Mouse (Mus musculus): ENCODE data around the gene Nudt22. TPM values are rescaled to one million over a fixed set of nuclear protein-coding genes. Genes with fewer than 3 reads are reported as not detected.

Gene Nudt22
- polyA plus RNA-seq, 1 experiment from 2014 or later, result 60.5 TPM

DNA sequence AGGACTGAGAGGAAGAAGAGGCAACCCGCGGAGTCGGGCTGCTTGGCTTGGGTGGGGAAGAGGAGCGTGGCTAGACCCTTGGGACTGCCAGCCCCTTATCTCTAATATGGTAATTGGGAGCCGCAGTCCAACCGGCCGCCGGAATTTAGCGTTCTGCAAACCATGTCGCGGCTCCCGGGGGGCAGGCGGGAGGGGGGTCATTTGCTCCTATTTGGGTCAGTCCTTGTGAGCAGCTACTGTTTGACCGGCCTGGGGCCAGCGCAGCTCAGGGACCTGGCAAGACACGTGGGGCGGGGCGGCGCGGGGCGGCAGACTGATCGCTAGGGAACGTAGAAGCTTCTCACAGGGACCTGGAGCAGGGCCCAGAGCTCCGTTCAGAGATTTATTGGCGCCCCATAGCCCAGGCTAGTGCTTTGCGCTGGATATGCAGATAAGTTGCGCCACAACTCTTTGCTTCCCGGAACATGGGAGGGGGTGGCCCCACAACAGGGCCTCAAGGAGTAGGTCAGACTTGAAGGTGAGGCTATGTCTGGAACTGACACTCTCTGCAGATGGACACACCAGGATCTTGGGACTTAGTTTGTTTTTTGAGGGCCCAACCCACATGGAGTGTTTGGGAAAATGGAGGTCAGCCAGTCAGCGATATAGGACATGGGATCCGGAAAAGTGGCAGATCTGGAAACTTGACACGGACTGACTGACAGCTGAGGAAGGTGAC, 43.8 kb downstream of the Nudt22 start:
- TF ChIP-seq CTCF (IDR thresholded peaks at IDR 0.05), result no peak
- in situ Hi-C loops (cut with MboI; ENCODE audit: low pct_unique_long_range_greater_than_20kb), result no loop called here
- no peak for DNase-seq (ENCODE audit: low read depth, low spot score)
- ChIA-PET CTCF (interaction anchor here (0.9 to 3.5 kb wide), 8 partner anchors 10 to 33 kb away, joined by 3 to 21 read pairs (median 8); partner anchors contain the start of genes Bad, Gpr137 and Plcb3), POLR2A (interaction anchor here (1.0 to 5.0 kb wide), 10 partner anchors 7 to 40 kb away, joined by 4 to 75 read pairs (median 6); partner anchors contain the start of genes Bad, Dnajc4, Esrra and Gpr137)
- ATAC-seq, result peak; percentile 23
- H3K27me3 ChIP-seq, result no peaks in the 10 kb centered on the region

DNA sequence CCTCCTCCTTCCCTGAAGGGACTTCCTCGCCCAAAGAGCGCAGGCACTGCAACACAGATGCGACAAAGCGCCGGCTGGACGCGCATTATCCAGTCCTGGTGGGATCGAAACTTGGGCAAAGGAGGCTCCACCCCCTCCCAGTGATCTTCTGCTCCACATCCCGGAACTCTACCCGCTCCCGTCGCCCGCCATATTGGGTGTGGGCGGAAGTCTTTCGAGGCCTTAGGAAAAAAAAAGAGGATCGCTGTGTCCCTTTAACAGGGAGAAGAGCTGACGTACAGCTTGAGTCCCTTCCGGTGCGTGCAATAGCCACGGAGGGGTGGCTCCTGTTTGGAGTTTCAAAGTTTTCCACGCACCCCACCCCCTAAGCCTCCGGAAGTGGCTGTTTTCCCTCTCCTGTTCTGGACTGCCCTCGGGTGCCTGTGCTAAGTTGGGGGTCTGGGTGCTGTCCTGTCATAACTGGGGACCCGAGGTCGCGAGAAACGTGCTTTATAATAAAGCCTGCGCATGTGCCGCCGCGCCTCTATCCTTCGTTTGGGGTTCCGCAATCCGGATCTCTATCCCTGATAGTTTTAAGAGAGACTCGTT, 44.4 kb downstream of the Nudt22 start:
- in situ Hi-C loops (cut with MboI; ENCODE audit: low pct_unique_long_range_greater_than_20kb), result no loop called here
- POLR2A ChIA-PET, result interaction anchor here (1.0 to 5.0 kb wide), 13 partner anchors 8 to 43 kb away, joined by 3 to 75 read pairs (median 6); partner anchors contain the start of genes Bad, Catsperz, Dnajc4 and Esrra

DNA sequence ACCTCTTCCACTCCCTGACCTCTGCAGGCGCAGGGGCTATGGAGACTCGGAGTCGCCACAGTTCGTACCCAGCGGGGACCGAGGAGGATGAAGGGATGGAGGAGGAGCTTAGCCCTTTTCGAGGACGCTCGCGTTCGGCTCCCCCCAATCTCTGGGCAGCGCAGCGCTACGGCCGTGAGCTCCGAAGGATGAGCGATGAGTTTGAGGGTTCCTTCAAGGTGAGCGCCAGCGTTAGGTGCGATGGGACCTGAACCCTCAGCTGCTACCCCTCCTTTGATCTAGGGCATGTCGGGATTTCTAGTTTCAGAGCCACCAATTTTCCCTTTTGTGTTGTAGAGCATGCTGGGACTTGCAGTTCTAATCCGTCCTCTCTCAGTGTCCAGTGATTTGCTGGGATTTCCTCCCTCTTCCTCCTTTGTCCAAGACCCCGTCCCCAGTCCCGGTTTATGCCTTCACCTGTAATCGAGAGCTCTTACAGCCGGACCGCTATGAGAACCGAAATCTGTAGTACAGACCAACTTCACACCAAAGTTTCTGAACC, 45.2 kb downstream of the Nudt22 start:
- no peak for TF ChIP-seq CTCF (IDR thresholded peaks at IDR 0.05)
- ChIA-PET CTCF (interaction anchor here (0.9 to 3.5 kb wide), 8 partner anchors 9 to 32 kb away, joined by 3 to 21 read pairs (median 4); partner anchors contain the start of genes Bad and Gpr137), POLR2A (interaction anchor here (0.7 to 5.0 kb wide), 11 partner anchors 9 to 43 kb away, joined by 3 to 75 read pairs (median 6); partner anchors contain the start of genes Bad, Catsperz, Gpr137 and Plcb3)
- DNase-seq (ENCODE audit: low read depth, low spot score) (no peak), ATAC-seq (peak; percentile 22)
- in situ Hi-C loops (cut with MboI; ENCODE audit: low pct_unique_long_range_greater_than_20kb), result no loop called here
- H3K27me3 ChIP-seq, result no peaks in the 10 kb centered on the region

More for the DNA sequence above, 44.4 kb downstream of the Nudt22 start:
- no peak for TF ChIP-seq CTCF (IDR thresholded peaks at IDR 0.05)
- peak; percentile 55 for ATAC-seq
- CTCF ChIA-PET, result interaction anchor here (0.9 to 3.5 kb wide), 9 partner anchors 10 to 33 kb away, joined by 3 to 21 read pairs (median 7); partner anchors contain the start of genes Bad, Gpr137 and Plcb3
- H3K27me3 ChIP-seq, result no peaks in the 10 kb centered on the region
- DNase-seq (ENCODE audit: low read depth, low spot score), result no peak

DNA sequence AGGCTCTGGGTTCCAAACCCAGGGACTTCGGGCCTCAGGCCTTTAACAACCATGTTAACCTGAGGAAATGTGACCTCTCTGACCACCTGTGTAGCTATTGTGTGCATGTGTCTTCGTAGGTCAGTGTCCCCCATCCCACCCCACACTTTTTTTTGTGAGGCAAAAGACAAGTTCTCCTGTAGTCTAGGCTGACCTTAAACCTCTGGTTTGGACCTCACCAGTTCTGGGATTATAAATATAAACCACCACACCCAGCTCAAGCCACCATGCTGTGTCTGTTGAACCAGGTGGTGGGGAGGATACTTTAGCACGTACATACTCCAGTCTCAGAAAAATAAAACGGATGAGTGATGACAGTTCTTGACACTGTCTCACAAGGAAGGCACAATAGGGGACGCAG, 46.0 kb downstream of the Nudt22 start:
- ATAC-seq, result no peak
- ChIA-PET POLR2A (interaction anchor here (0.7 to 5.0 kb wide), 6 partner anchors 9 to 42 kb away, joined by 3 to 75 read pairs (median 6); partner anchors contain the start of genes Bad, Gpr137, Plcb3 and Ppp1r14b), CTCF (interaction anchor here (1.0 to 3.5 kb wide), 6 partner anchors 8 to 30 kb away, joined by 3 to 21 read pairs (median 4); partner anchors contain the start of genes Bad and Gpr137)
- TF ChIP-seq CTCF (IDR thresholded peaks at IDR 0.05), result no peak
- no peak for DNase-seq (ENCODE audit: low read depth, low spot score)
- no peaks in the 10 kb centered on the region for H3K27me3 ChIP-seq
- in situ Hi-C loops (cut with MboI; ENCODE audit: low pct_unique_long_range_greater_than_20kb), result no loop called here

DNA sequence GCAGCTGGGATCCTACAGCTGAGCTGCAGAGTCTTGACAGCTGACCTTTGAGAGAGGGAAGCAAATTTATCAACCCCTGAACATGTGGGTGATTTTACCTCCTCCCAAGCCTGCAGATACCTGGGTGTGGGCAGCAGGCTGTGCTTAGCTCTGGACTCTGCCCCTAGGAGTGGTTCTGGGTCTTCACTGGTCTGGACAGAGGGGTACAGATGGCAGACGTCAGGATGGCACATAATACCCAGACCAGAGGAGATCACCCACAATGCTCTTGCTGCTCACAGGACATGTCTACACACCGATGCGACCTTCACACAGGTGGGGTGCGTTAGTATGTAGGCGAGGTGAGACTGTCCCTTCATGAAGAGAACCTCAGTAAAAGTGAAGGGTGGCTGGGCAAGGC, 46.4 kb downstream of the Nudt22 start:
- POLR2A ChIA-PET, result interaction anchor here (1.3 to 5.0 kb wide), 5 partner anchors 8 to 40 kb away, joined by 4 to 75 read pairs (median 6); partner anchors contain the start of genes Bad, Esrra, Gpr137 and Plcb3
- H3K27me3 ChIP-seq, result no peaks in the 10 kb centered on the region
- no peak for TF ChIP-seq CTCF (IDR thresholded peaks at IDR 0.05)
- CTCF ChIA-PET, result interaction anchor here (1.1 to 3.5 kb wide), 2 partner anchors 8 to 29 kb away, joined by 3 to 21 read pairs; partner anchors contain the start of genes Bad and Gpr137
- DNase-seq (ENCODE audit: low read depth, low spot score) (no peak), ATAC-seq (no peak)
- in situ Hi-C loops (cut with MboI; ENCODE audit: low pct_unique_long_range_greater_than_20kb), result no loop called here

DNA sequence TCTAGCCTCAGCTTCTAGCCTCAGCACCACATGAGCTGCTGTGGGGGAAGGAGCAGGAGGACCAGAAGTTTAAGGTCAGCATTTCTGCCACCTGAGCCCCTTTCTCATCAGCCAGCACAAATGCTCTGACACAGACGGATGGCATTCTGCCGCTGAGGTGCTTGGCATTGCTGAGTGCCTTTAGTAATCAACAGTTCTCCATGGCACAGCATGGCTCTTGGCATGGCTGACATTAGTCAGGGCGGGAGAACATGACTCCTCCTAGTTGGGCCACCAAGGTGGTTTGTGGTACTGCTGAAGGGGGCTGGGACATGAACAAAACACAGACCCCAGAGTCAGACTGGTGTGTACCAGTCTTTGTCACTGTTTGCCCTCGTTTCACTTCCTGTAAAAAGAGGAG, 47.7 kb downstream of the Nudt22 start:
- in situ Hi-C loops (cut with MboI; ENCODE audit: low pct_unique_long_range_greater_than_20kb), result no loop called here
- no peaks in the 10 kb centered on the region for H3K27me3 ChIP-seq
- POLR2A ChIA-PET, result interaction anchor here (0.7 to 1.5 kb wide), 2 partner anchors 8 to 26 kb away, joined by 3 to 4 read pairs; partner anchors contain the start of gene Esrra
- ATAC-seq (no peak), DNase-seq (ENCODE audit: low read depth, low spot score) (no peak)
- TF ChIP-seq CTCF (IDR thresholded peaks at IDR 0.05), result no peak
- CTCF ChIA-PET, result interaction anchor here (1.1 kb wide), 1 partner anchor 22 kb away, joined by 3 read pairs; no protein-coding TSS in a partner anchor

DNA sequence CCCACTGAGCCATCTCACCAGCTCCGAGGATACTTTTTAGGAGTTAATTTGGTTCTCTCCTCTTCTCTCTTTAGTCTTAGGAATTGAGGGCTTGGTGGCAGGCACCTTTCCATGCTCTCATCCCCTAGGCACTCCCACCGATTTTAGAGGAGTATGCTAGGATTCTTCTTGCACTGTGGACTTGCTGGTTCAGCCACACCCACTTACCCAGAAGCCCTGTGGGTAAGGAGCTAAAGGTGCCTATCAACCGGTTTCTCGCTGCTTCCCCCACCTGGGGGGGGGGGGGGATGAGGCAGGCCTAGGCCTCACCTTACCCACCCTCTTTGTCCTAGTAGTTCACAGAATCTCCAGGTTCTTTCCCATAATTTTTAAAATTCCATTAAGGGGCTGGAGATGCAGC, 48.2 kb downstream of the Nudt22 start:
- in situ Hi-C loops (cut with MboI; ENCODE audit: low pct_unique_long_range_greater_than_20kb), result no loop called here
- ATAC-seq (no peak), DNase-seq (ENCODE audit: low read depth, low spot score) (no peak)
- ChIA-PET CTCF (no interaction called here), POLR2A (interaction anchor here (1.5 kb wide), 1 partner anchor 26 kb away, joined by 4 read pairs; the partner anchor contains the start of gene Esrra)
- TF ChIP-seq CTCF (IDR thresholded peaks at IDR 0.05), result no peak
- H3K27me3 ChIP-seq, result no peaks in the 10 kb centered on the region

DNA sequence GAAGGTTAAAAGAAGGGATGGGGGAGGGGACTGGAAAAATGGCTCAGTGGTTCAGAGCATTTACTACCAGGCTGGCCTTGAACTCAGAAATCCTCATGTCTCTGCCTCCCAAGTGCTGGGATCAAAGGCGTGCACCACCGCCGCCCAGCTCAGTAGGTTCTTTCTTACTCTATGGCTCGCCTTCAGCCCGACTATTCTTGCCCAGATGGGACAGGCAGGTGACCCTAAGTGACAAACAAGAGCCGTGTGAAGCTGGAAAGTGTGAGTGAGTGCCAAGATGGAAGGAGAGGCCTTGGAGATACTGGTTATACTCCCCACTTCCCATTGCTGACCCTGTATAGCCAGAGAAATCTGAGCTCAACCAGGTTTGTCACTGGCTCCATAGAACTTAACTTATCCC, 52.2 kb downstream of the Nudt22 start:
- ChIA-PET POLR2A (interaction anchor here (1.3 to 5.0 kb wide), 4 partner anchors 8 to 32 kb away, joined by 3 to 75 read pairs (median 11); no protein-coding TSS in a partner anchor), CTCF (interaction anchor here (2.4 kb wide), 1 partner anchor 20 kb away, joined by 10 read pairs; no protein-coding TSS in a partner anchor)
- no peaks in the 10 kb centered on the region for H3K27me3 ChIP-seq
- in situ Hi-C loops (cut with MboI; ENCODE audit: low pct_unique_long_range_greater_than_20kb), result no loop called here
- ATAC-seq, result no peak
- no peak for TF ChIP-seq CTCF (IDR thresholded peaks at IDR 0.05)
- no peak for DNase-seq (ENCODE audit: low read depth, low spot score)

Other genes starting within 250 kb of the Nudt22 start
- 51.4 TPM for gene Rps6ka4, start 155.5 kb downstream of the Nudt22 start, polyA plus RNA-seq (2021)
- 0.06 TPM for gene Ccdc88b, start 137.9 kb downstream of the Nudt22 start, polyA plus RNA-seq (2021)
- 64.4 TPM for gene Trmt112, start 86.4 kb downstream of the Nudt22 start, polyA plus RNA-seq (2021)
- 557 TPM for gene Prdx5, start 86.0 kb downstream of the Nudt22 start, polyA plus RNA-seq (2021)
- 96.1 TPM for gene Esrra, start 74.3 kb downstream of the Nudt22 start, polyA plus RNA-seq (2021)
- 7.6 TPM for gene Catsperz, start 70.7 kb downstream of the Nudt22 start, polyA plus RNA-seq (2021)
- gene Kcnk4, start 61.6 kb downstream of the Nudt22 start, polyA plus RNA-seq (2021), result 7.6 TPM
- 108 TPM for gene Bad, start 54.3 kb downstream of the Nudt22 start, polyA plus RNA-seq (2021)
- gene Gpr137, start 53.6 kb downstream of the Nudt22 start, polyA plus RNA-seq (2021), result 73.0 TPM
- 267 TPM for gene Ppp1r14b, start 21.1 kb downstream of the Nudt22 start, polyA plus RNA-seq (2021)
- gene Plcb3, start 19.6 kb downstream of the Nudt22 start, polyA plus RNA-seq (2021), result 59.6 TPM
- 167 TPM for gene Fkbp2, start 15.6 kb downstream of the Nudt22 start, polyA plus RNA-seq (2021)
- gene Vegfb, start 8.5 kb downstream of the Nudt22 start, polyA plus RNA-seq (2021), result 87.1 TPM
- 26.0 TPM for gene Dnajc4, start 3.5 kb downstream of the Nudt22 start, polyA plus RNA-seq (2021)
- 20.7 TPM for gene Trpt1, start within 50 bp of the Nudt22 start, polyA plus RNA-seq (2021)
- 0.22 TPM for gene Fermt3, start 23.4 kb upstream of the Nudt22 start, polyA plus RNA-seq (2021)
- gene Stip1, start 43.9 kb upstream of the Nudt22 start, polyA plus RNA-seq (2021), result 301 TPM
- gene Macrod1, start 60.7 kb upstream of the Nudt22 start, polyA plus RNA-seq (2021), result 33.9 TPM
- gene Flrt1, start 109.6 kb upstream of the Nudt22 start, polyA plus RNA-seq (2021), result 12.6 TPM
- 166 TPM for gene Otub1, start 210.2 kb upstream of the Nudt22 start, polyA plus RNA-seq (2021)
- gene Cox8a, start 221.5 kb upstream of the Nudt22 start, polyA plus RNA-seq (2021), result 1,740 TPM
- gene Naa40, start 245.1 kb upstream of the Nudt22 start, polyA plus RNA-seq (2021), result 60.8 TPM